Mouse (Mus musculus) G1E-ER4 (cell line): Measurements from ENCODE around the gene Rdh12. TPM values are rescaled to one million over a fixed set of nuclear protein-coding genes. Genes with fewer than 3 reads are reported as not detected.

ENCODE experiments used
- GATA1 ChIP-seq: IDR thresholded peaks from one replicate; pipeline ENCODE4 v1.8.0; 2012; ENCODE audit warnings: low read length, inconsistent platforms
- polyA plus RNA-seq: library from polyadenylated mRNA; stranded (reverse); fragments of >175 nt; gene quantifications from 2 replicates; pipeline ENCODE4 v1.2.3, GENCODE M21; 2012

The Rdh12 gene
- not detected in 2 replicates for polyA plus RNA-seq

GRCm38 (mm10) chr12:79208703-79209464 is at the start of gene Rdh12:
Gene Rdh12 (plus strand): TSS chr12:79208914.
- no peak for TF ChIP-seq GATA1

GRCm38 (mm10) chr12:79162876-79163275 is 45.8 kb upstream of the Rdh12 start:
- TF ChIP-seq GATA1: no peak

GRCm38 (mm10) chr12:79169173-79169572 is 39.5 kb upstream of the Rdh12 start:
- TF ChIP-seq GATA1: no peak

- no peak for TF ChIP-seq GATA1
Measured at GRCm38 (mm10) chr12:79170421-79170820, 38.3 kb upstream of the Rdh12 start.

GRCm38 (mm10) chr12:79171269-79171995 is 37.3 kb upstream of the Rdh12 start:
- no peak for TF ChIP-seq GATA1

GRCm38 (mm10) chr12:79172019-79172941 is 36.4 kb upstream of the Rdh12 start, which contains the start of gene Vti1b:
Gene Vti1b (minus strand): TSS chr12:79172667.
- no peak for TF ChIP-seq GATA1

GRCm38 (mm10) chr12:79173721-79174120 is 35.0 kb upstream of the Rdh12 start:
- no peak for TF ChIP-seq GATA1

GRCm38 (mm10) chr12:79175998-79176397 is 32.7 kb upstream of the Rdh12 start:
- TF ChIP-seq GATA1: no peak

GRCm38 (mm10) chr12:79190931-79191673 is 17.6 kb upstream of the Rdh12 start:
- no peak for TF ChIP-seq GATA1

GRCm38 (mm10) chr12:79191701-79192100 is 17.0 kb upstream of the Rdh12 start:
- TF ChIP-seq GATA1: no peak

GRCm38 (mm10) chr12:79192193-79192592 is 16.5 kb upstream of the Rdh12 start, which contains the start of gene Rdh11:
Gene Rdh11 (minus strand): TSS chr12:79192293.
- no peak for TF ChIP-seq GATA1

- TF ChIP-seq GATA1: no peak
Measured at GRCm38 (mm10) chr12:79193441-79193840, 15.3 kb upstream of the Rdh12 start.

GRCm38 (mm10) chr12:79197105-79197504 is 11.6 kb upstream of the Rdh12 start:
- TF ChIP-seq GATA1: no peak

GRCm38 (mm10) chr12:79201882-79202281 is 6.8 kb upstream of the Rdh12 start:
- no peak for TF ChIP-seq GATA1

GRCm38 (mm10) chr12:79211447-79211846 is 2.7 kb downstream of the Rdh12 start:
- TF ChIP-seq GATA1: no peak
